Comparison of ENCODE assay signal across 8 mouse cellular contexts in the genomic region with DNA sequence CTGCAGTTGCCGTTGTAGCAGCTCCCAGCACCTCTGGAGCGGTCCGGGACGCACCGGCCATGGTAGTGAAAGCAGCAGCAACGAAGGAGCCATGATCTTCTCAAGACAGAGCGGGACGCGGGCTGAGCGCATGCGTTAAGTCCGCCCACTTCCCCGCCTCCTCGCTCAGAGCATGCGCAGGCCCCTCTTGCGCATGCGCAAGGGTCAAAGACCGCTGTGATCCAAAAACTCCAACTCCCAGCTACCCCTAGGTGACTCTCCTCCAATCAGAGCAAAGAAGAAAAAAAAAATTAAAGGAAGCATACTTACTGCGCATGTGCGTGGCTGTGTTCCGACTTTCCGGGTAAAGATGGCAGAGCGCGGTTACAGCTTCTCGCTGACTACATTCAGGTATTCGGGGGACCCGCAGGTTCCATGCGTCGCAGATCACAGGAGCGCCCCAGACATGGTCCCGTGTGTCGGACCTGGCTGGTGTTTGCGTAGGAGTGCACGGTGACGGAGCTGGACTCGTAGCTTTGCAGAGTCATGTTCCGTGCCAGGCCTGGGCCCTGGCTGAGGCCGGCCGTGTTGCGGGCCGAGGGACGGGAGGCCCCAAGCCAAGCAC. TPM values are rescaled to one million over a fixed set of nuclear protein-coding genes. Genes with fewer than 3 reads are reported as not detected.
A peak's percentile ranks its signal among the peaks of the same experiment; 100 is the strongest.
DNase-seq lines count a peak whose midpoint lies in the region; ATAC-seq lines count a peak whose summit lies in the region.

A gene (minus strand): TSS at position 240 of the 604 bp plus-strand sequence.
A gene (plus strand): TSS at position 315 of the 604 bp plus-strand sequence.

- H3K27ac ChIP-seq in heart, embryonic 10.5 days = peak within 1 kb of the TSS; percentile 91
- peak within 1 kb of the TSS; percentile 75 for H3K27ac ChIP-seq in kidney, embryonic 15.5 days

- H3K9ac ChIP-seq in kidney, embryonic 15.5 days = peak within 1 kb of the TSS; percentile 93

- peaks cover 26% of the 10 kb centered on the region for H3K36me3 ChIP-seq in heart, embryonic 10.5 days
- H3K36me3 ChIP-seq in kidney, embryonic 15.5 days = peaks cover 36% of the 10 kb centered on the region

- H3K27me3 ChIP-seq in heart, embryonic 10.5 days (ENCODE audit: insufficient read depth, poor library complexity, severe bottlenecking) = no peaks in the 10 kb centered on the region
- no peaks in the 10 kb centered on the region for H3K27me3 ChIP-seq in kidney, embryonic 15.5 days

- DNase-seq in B cell, adult 2 months = peak; percentile 99
- peak; percentile 99 for DNase-seq in brain, adult 2 months (ENCODE audit: low read depth, low spot score)
- DNase-seq in heart, embryonic 10.5 days (ENCODE audit: low spot score) = peak; percentile 99
- peak; percentile 97 for DNase-seq in liver
- DNase-seq in spleen, postnatal 4 days (ENCODE audit: low spot score in 2 of 2) = peak; percentile 97 to 98

- peak within 1 kb of the TSS; percentile 82 for H3K4me3 ChIP-seq in heart, embryonic 10.5 days
- H3K4me3 ChIP-seq in kidney, embryonic 15.5 days (replicated peaks) = peak within 1 kb of the TSS; percentile 84

- H3K9me3 ChIP-seq in heart, embryonic 10.5 days = no peaks in the 10 kb centered on the region
- H3K9me3 ChIP-seq in kidney, embryonic 15.5 days (replicated peaks) = no peaks in the 10 kb centered on the region

- peak; percentile 97 for ATAC-seq in erythroblast, adult 5-6 weeks (replicated peaks; ENCODE audit: low FRiP score, poor library complexity, severe bottlenecking)
- peak; percentile 99 for ATAC-seq in kidney, embryonic 15.5 days (replicated peaks; ENCODE audit: low FRiP score)
- peak; percentile 98 for ATAC-seq in monocyte, adult 5-6 weeks (replicated peaks; ENCODE audit: insufficient number of reproducible peaks, low FRiP score, low TSS enrichment, poor library complexity, severe bottlenecking)

- peak within 1 kb of the TSS; percentile 64 for H3K4me2 ChIP-seq in kidney, embryonic 15.5 days

- no peaks in the 10 kb centered on the region for H3K4me1 ChIP-seq in heart, embryonic 10.5 days
- peaks cover 14% of the 10 kb centered on the region; the same call in 1 of the 2 replicates for H3K4me1 ChIP-seq in kidney, embryonic 15.5 days

- WGBS in heart, embryonic 10.5 days = under 1% methylated on average over 42 of the region's 42 CpGs
- under 1% methylated on average over 42 of the region's 42 CpGs for WGBS in kidney, embryonic 15.5 days

RNA-seq across cellular contexts. Expression of the first gene that starts in this region (rescaled TPM):
- total RNA-seq in erythroblast, adult 5-6 weeks (2015; ENCODE audit: low replicate concordance) = 20.8 and 31.1 TPM in 2 replicates
- 22.6 and 24.1 TPM in 2 replicates for total RNA-seq in erythroblast, adult 5-6 weeks (2017; ENCODE audit: low replicate concordance)
- 107 and 115 TPM in 2 replicates for polyA plus RNA-seq in heart, embryonic 10.5 days (2016; fragmentation: Nextera tagmentation; extraction: Ambion mirVana)
- 110 and 127 TPM in 2 replicates for polyA plus RNA-seq in kidney, embryonic 15.5 days (2015; fragmentation: Nextera tagmentation; extraction: Ambion mirVana)
- total RNA-seq in monocyte, adult 5-6 weeks (2017) = 66.2 to 102 TPM (median 90.5 TPM) in 3 replicates

RNA-seq across cellular contexts. Expression of the second gene that starts in this region (rescaled TPM):
- total RNA-seq in erythroblast, adult 5-6 weeks (2015; ENCODE audit: low replicate concordance) = 55.8 and 61.5 TPM in 2 replicates
- total RNA-seq in erythroblast, adult 5-6 weeks (2017; ENCODE audit: low replicate concordance) = 34.4 and 71.8 TPM in 2 replicates
- polyA plus RNA-seq in heart, embryonic 10.5 days (2016; fragmentation: Nextera tagmentation; extraction: Ambion mirVana) = 192 and 212 TPM in 2 replicates
- 184 and 199 TPM in 2 replicates for polyA plus RNA-seq in kidney, embryonic 15.5 days (2015; fragmentation: Nextera tagmentation; extraction: Ambion mirVana)
- 97.1 to 190 TPM (median 152 TPM) in 3 replicates for total RNA-seq in monocyte, adult 5-6 weeks (2017)

Comparison
In these comparisons a context has a peak if more than half of its experiments do, and no peak if none do; other contexts are left out.
1. Peak in every context shown above with its lines: DNase-seq, ATAC-seq, H3K4me3 ChIP-seq and H3K27ac ChIP-seq.